Mouse (Mus musculus): ENCODE measurements around the gene Ppp2r2c.

Ppp2r2c gene

DNA sequence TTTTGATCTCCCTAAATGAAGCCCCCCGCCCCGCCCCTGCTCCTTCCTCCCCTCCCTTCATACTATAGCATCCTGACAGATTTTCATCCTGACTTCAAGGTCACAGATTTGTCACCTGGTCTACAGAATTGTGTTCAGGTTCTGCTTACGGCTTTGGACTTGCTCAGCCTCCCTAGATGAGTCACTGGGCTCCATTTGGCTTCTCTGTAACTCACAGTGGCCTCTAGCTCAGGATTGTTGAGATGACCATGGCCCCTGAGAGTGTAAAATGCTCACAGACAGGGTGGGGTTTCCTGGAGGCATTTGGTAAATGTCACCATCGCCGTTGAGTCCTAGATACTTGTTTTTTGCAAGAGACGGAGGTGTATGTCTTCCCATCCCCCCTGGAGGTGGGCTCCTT is 2.6 kb downstream of the Ppp2r2c start:
- no peak for DNase-seq (ENCODE audit: low read depth)

GRCm38 (mm10) chr5:36875956-36876355 is 7.6 kb downstream of the Ppp2r2c start:
- DNase-seq (ENCODE audit: low read depth), result no peak

- no peak for DNase-seq (ENCODE audit: low read depth)
Observed at GRCm38 (mm10) chr5:36876777-36877396, 8.6 kb downstream of the Ppp2r2c start.

DNA sequence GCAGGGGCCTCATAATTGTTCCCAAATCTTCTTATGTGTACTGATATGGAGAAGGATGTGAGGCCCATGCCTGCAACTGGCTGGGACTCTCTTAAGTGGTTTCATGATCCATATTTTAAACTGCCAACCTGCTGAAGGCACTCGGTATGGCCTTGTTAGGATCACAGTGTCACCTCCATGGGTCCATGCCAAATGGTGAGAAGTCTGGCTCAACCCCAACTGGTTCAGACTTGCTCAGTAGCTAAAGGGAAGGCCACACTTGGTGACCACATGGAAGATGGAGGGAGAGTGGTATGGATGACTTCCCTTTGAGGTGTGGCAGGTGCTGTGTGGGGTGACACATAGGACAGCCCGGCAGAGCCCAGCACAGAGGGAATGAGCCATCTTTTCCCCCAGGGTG is 9.3 kb downstream of the Ppp2r2c start:
- DNase-seq (ENCODE audit: low read depth), result no peak

DNA sequence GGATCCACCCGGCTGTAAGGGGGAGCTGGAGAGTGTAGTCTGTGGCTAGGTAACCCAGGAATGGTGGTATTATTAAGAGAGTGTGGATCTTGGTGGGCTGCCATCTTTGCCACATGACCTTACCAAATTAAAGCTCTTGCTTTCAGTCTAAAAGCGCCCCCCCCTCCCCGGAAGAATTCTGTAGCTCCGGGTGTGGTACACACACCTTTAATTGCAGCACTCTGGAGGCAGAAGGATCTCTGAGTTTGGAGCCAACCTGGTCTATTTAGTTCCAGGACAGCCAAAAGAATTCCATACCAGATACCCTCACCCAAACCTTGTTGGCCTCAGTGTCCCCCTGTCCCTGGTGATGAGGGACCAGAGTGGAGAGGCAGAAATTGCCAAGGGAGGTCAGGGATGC is 10.5 kb downstream of the Ppp2r2c start:
- DNase-seq (ENCODE audit: low read depth), result no peak

- DNase-seq (ENCODE audit: low read depth), result no peak
Observed at GRCm38 (mm10) chr5:36880622-36881021, 12.3 kb downstream of the Ppp2r2c start.

GRCm38 (mm10) chr5:36883516-36883915 is 15.2 kb downstream of the Ppp2r2c start:
- no peak for DNase-seq (ENCODE audit: low read depth)

- no peak for DNase-seq (ENCODE audit: low read depth)
Observed at GRCm38 (mm10) chr5:36885067-36885466, 16.8 kb downstream of the Ppp2r2c start.

GRCm38 (mm10) chr5:36885595-36885994 is 17.3 kb downstream of the Ppp2r2c start:
- DNase-seq (ENCODE audit: low read depth), result no peak

DNA sequence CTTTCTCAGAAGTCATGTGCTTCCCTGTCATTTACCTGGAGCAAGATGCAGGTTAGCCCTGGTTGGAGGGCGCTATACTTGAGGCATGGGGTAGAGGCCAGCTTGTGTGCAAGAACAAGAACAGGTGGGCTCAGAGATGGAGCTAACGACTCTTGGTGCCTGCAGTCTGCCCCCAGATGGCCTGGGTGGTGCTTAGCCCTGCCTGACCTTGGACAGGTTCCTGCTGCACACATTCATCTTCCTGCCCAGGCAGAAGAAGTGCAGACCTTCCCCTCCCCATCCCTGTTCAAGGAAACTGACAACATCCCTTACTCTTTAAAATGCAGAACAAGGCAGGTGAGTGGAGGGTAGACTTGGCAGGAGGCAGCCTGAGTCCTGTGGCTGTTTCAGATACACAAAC is 18.0 kb downstream of the Ppp2r2c start:
- no peak for DNase-seq (ENCODE audit: low read depth)

DNA sequence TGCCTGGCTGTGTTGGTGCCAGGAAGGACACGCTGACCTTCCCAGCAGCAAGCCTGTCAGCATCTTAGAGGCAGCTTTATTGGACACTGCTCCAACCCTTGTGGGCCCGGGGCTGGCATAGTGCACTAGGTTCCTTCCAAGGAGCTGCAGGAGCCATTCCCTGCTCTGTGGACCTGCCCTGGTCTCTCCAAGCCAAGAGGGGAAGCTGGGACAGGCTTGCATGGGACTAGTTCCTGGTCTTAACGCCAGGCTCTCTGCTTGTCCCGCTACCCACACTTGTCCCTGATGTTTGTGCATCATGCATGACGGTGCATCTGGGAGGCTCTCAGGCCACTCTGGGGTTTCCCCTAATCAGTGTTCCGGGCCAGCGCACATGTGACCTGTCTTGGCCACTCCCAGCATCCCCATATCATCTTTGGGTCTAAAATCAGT is 18.6 kb downstream of the Ppp2r2c start:
- DNase-seq (ENCODE audit: low read depth), result no peak

DNA sequence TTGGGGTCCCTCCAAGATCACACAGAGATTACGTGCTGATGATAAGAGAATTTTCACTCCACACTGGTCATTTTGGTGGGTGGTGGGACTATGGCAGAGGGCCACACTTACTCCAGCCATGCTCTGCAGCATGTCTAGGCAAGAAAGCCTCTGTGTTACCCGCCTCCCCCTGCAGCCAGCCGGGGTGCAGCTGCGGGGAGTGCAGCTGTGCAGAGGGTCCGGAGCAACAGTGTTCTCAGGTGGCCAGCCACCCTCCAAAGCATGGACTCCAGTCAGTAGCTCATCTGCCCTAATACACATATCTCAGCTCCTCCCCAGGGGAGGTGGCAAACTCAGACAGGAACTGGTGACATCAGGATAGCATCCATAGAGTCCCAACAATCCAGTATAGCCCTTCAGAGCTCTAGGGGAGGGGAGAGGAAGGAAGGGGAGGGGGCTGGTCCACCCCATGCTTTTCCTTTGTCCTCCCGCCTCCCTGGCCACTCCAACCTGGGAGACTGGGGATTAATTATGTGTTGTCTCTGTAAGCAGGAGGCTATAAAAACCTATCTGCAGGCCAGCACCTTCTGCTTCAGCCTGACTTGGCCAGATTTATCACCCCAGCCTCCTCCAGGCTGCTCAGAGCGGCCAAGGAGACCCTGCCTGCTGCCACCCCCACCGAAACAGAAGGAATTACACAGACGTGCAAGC is 19.1 kb downstream of the Ppp2r2c start:
- no peak for DNase-seq (ENCODE audit: low read depth)

GRCm38 (mm10) chr5:36888501-36888900 is 20.2 kb downstream of the Ppp2r2c start:
- DNase-seq (ENCODE audit: low read depth), result no peak

GRCm38 (mm10) chr5:36888911-36889310 is 20.6 kb downstream of the Ppp2r2c start:
- no peak for DNase-seq (ENCODE audit: low read depth)

GRCm38 (mm10) chr5:36889380-36889886 is 21.1 kb downstream of the Ppp2r2c start:
- DNase-seq (ENCODE audit: low read depth), result no peak

GRCm38 (mm10) chr5:36890794-36891193 is 22.5 kb downstream of the Ppp2r2c start:
- DNase-seq (ENCODE audit: low read depth), result no peak

DNA sequence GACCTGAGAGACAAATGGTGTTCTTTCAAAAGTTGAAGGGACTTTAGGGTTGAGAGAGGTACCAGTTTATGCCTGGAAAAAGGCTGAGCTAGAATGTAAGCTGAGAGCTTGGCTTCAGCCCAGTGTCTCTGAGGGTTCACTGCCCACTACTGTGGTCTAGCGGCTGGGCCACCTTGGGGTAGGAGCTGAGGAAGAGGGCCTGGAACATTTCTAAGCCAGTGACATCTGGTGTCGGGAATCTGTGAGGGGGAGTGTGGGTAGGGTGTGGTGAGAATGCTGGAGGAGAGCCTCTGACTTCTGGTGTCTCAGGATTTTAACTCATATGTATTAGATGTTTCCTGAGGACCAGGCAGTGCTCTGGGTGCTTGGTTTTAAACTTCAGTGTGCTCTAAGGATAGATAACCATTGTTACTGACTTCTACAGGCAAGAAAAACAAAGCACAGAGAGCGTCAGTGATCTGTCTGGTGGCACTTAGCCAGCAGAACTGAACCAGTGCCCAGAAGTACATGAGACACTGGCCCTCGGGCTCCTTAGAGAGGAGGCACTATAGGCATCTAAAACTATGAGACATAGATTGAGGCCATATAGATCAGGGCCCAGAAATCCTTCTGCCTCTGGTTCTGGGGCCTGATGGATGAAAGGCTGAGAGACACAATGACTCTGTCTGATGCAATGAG is 23.6 kb downstream of the Ppp2r2c start:
- DNase-seq (ENCODE audit: low read depth), result no peak

DNA sequence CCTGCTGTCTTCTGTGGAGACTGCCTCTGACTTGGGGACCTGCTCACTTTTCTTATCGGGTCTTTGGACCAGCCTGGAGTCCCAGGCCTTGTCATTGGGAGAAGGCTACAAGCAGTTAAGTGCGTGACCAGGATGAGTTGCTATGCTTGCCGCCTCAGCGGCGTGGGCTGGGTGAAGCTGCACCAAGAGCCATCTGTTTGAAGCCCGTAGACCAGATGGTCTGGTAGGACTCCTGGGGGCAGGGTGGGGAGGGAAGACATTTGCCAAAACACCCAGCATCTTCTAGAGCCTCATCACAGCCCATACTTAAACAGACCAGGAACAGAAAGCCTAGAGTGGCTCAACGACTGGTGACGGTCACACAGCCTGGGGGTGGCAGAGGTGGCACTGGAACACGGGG is 24.9 kb downstream of the Ppp2r2c start:
- DNase-seq (ENCODE audit: low read depth), result no peak

GRCm38 (mm10) chr5:36894070-36894469 is 25.8 kb downstream of the Ppp2r2c start:
- DNase-seq (ENCODE audit: low read depth), result no peak

- no peak for DNase-seq (ENCODE audit: low read depth)
Observed at GRCm38 (mm10) chr5:36894604-36895368, 26.5 kb downstream of the Ppp2r2c start.

DNA sequence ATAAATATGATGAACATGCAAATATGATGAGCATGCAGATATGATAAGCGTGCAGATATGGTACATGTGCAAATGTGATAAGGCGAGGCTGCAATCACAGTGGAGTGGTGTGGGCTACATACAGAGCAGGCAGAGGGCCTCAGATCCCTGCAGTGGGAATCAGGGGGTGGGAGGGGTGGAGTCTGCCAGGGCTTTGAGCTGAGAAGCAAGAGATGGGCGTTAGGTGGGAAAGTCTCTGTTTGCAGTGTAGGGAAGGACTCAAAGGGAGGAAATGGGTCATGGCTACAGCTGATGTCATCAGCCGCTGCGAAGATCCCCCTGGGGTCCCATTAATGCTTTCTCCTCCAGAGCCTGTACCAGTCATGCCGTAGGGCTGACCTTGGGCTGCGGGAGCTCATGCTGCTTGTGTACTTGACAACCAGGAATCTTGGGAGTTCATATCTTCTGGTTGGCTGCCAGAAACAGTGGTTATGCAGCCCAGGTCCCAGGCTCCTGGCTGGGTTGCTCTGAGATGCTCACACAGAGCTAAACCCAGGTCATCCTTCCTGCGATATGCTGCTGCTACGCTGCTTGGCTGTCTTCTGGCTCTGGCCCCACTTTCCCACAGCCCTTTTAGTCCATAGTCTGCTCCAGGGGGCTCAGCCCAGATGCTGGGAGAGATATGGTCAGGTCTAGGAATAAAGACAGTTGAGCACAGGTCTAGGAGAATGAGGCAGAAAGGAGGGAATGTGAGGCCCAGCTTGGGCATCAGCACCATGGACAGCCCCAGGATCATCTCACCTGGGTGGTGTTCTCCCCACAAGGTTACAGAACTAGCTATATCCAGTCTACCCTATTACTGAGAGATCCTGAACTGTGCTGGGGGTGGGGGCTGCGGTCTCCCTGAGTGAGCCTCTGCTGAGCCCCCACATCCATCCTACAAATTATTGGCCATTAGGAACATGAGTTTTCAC is 27.6 kb downstream of the Ppp2r2c start:
- DNase-seq (ENCODE audit: low read depth), result no peak

Data from c-Kit-positive CD71-negative TER-119-negative erythroid progenitor cells, embryonic 14.5 days (primary cell).